Mouse (Mus musculus): ENCODE results near the gene Mocs1. TPM values are rescaled to one million over a fixed set of nuclear protein-coding genes. Genes with fewer than 3 reads are reported as not detected.
A peak's percentile ranks its signal among the peaks of the same experiment; 100 is the strongest.
"Not testable (repeated sequence)": the region's sequence is repeated elsewhere in the genome, so short reads cannot be mapped to it uniquely, and the experiment has no call there.

Gene Mocs1
- total RNA-seq, 2 experiments from 2014 or later = 14.6 to 15.2 TPM

GRCm38 (mm10) chr17:49431176-49431575 lies 3.0 kb downstream of the Mocs1 start:
- no peak for DNase-seq (ENCODE audit: low spot score in 2 of 2)

- DNase-seq (ENCODE audit: low spot score in 2 of 2) = no peak
Observed at GRCm38 (mm10) chr17:49432071-49432711, 4.0 kb downstream of the Mocs1 start.

GRCm38 (mm10) chr17:49433071-49433470 lies 4.9 kb downstream of the Mocs1 start:
- DNase-seq (ENCODE audit: low spot score in 2 of 2) = no peak

GRCm38 (mm10) chr17:49434236-49434635 lies 6.1 kb downstream of the Mocs1 start:
- no peak for DNase-seq (ENCODE audit: low spot score in 2 of 2)

GRCm38 (mm10) chr17:49435081-49435480 lies 6.9 kb downstream of the Mocs1 start:
- no peak for DNase-seq (ENCODE audit: low spot score in 2 of 2)

- no peak for DNase-seq (ENCODE audit: low spot score in 2 of 2)
Observed at GRCm38 (mm10) chr17:49436631-49437030, 8.5 kb downstream of the Mocs1 start.

GRCm38 (mm10) chr17:49437306-49437705 lies 9.1 kb downstream of the Mocs1 start:
- not testable (repeated sequence) for DNase-seq (ENCODE audit: low spot score in 2 of 2)

GRCm38 (mm10) chr17:49438822-49439574 lies 10.8 kb downstream of the Mocs1 start:
- no peak for DNase-seq (ENCODE audit: low spot score in 2 of 2)

GRCm38 (mm10) chr17:49439706-49440105 lies 11.5 kb downstream of the Mocs1 start:
- DNase-seq (ENCODE audit: low spot score in 2 of 2) = no peak

GRCm38 (mm10) chr17:49440331-49441130 lies 12.4 kb downstream of the Mocs1 start:
- DNase-seq (ENCODE audit: low spot score in 2 of 2) = no peak

- DNase-seq (ENCODE audit: low spot score in 2 of 2) = not testable (repeated sequence)
Observed at GRCm38 (mm10) chr17:49442841-49443240, 14.7 kb downstream of the Mocs1 start.

GRCm38 (mm10) chr17:49448570-49449229 lies 20.5 kb downstream of the Mocs1 start:
- no peak for DNase-seq (ENCODE audit: low spot score in 2 of 2)

GRCm38 (mm10) chr17:49449230-49449608 lies 21.1 kb downstream of the Mocs1 start:
- no peak for DNase-seq (ENCODE audit: low spot score in 2 of 2)

- DNase-seq (ENCODE audit: low spot score in 2 of 2) = no peak
Observed at GRCm38 (mm10) chr17:49450922-49451321, 22.8 kb downstream of the Mocs1 start.

- no peak for DNase-seq (ENCODE audit: low spot score in 2 of 2)
Observed at GRCm38 (mm10) chr17:49456334-49456733, 28.2 kb downstream of the Mocs1 start.

- DNase-seq (ENCODE audit: low spot score in 2 of 2) = no peak
Observed at GRCm38 (mm10) chr17:49457833-49458232, 29.7 kb downstream of the Mocs1 start.

- DNase-seq (ENCODE audit: low spot score in 2 of 2) = no peak
Observed at GRCm38 (mm10) chr17:49458386-49458785, 30.2 kb downstream of the Mocs1 start.

GRCm38 (mm10) chr17:49464884-49465283 lies 36.7 kb downstream of the Mocs1 start:
- DNase-seq (ENCODE audit: low spot score in 2 of 2) = no peak

- peak; percentile 76 to 86 for DNase-seq (ENCODE audit: low spot score in 2 of 2)
Observed at GRCm38 (mm10) chr17:49468223-49468622, 40.1 kb downstream of the Mocs1 start.

- no peak for DNase-seq (ENCODE audit: low spot score in 2 of 2)
Observed at GRCm38 (mm10) chr17:49472626-49473025, 44.5 kb downstream of the Mocs1 start.

- peak; percentile 40 to 46 for DNase-seq (ENCODE audit: low spot score in 2 of 2)
Observed at GRCm38 (mm10) chr17:49474051-49474450, 45.9 kb downstream of the Mocs1 start.
